Mouse (Mus musculus) lung, embryonic 16.5 days (tissue): Measurements from ENCODE around the gene Micall2. TPM values are rescaled to one million over a fixed set of nuclear protein-coding genes. Genes with fewer than 3 reads are reported as not detected.

ENCODE experiments used
- ATAC-seq: fragments of 200-750 bp; cut with Nextera tagmentation; 2 replicates; pipeline ENCODE4 v1.8.0; 2017; ENCODE audit warnings: low read depth, mild to moderate bottlenecking, moderate library complexity
- H3K27ac ChIP-seq: fragments of 300-500 bp; sonication (generic); 2 replicates; pipeline ENCODE4 v1.5.1; 2014; ENCODE audit warnings: mild to moderate bottlenecking, control low read depth, low read length
- H3K27me3 ChIP-seq: fragments of 300-500 bp; sonication (generic); 2 replicates; pipeline ENCODE4 v1.6.1; 2014; ENCODE audit warnings: low read depth, low read length, mixed read lengths; ENCODE audit not compliant: control insufficient read depth, insufficient read depth
- H3K36me3 ChIP-seq: fragments of 300-500 bp; sonication (generic); 2 replicates; pipeline ENCODE4 v1.6.1; 2014; ENCODE audit warnings: low read length; ENCODE audit not compliant: control insufficient read depth, insufficient read depth
- H3K4me1 ChIP-seq: fragments of 300-500 bp; sonication (generic); replicated peaks from 2 replicates; pipeline ENCODE4 v1.6.1; 2014; ENCODE audit warnings: low read length, mixed read lengths; ENCODE audit not compliant: control insufficient read depth, insufficient read depth
- H3K4me2 ChIP-seq: fragments of 300-500 bp; sonication (generic); 2 replicates; pipeline ENCODE4 v1.6.1; 2014; ENCODE audit warnings: low read depth, low read length, control low read depth
- H3K4me3 ChIP-seq: fragments of 300-500 bp; sonication (generic); 2 replicates; pipeline ENCODE4 v1.5.1; 2014; ENCODE audit warnings: mild to moderate bottlenecking, low read length, control low read depth
- H3K9ac ChIP-seq: fragments of 300-500 bp; sonication (generic); 2 replicates; pipeline ENCODE4 v1.6.1; 2014; ENCODE audit warnings: low read length, control low read depth
- H3K9me3 ChIP-seq: fragments of 300-500 bp; sonication (generic); 2 replicates; pipeline ENCODE4 v1.6.1; 2016; ENCODE audit warnings: low read length; ENCODE audit not compliant: control insufficient read depth
- WGBS: fragments of 180-500 bp; shearing (Covaris S2); extraction: QIAGEN DNeasy Blood & Tissue Kit; methylation state at CpG from one replicate; pipeline ENCODE4 v1.1.7; 2014; 5-methylcytosine and 5-hydroxymethylcytosine counted together
- polyA plus RNA-seq: library from polyadenylated mRNA; unstranded; fragments of >200 nt; fragmentation: Nextera tagmentation; extraction: Ambion mirVana; gene quantifications from 2 replicates; pipeline ENCODE4 v1.2.1, GENCODE M21; 2015

The Micall2 gene
- polyA plus RNA-seq, result 3.7 and 4.0 TPM in 2 replicates

DNA sequence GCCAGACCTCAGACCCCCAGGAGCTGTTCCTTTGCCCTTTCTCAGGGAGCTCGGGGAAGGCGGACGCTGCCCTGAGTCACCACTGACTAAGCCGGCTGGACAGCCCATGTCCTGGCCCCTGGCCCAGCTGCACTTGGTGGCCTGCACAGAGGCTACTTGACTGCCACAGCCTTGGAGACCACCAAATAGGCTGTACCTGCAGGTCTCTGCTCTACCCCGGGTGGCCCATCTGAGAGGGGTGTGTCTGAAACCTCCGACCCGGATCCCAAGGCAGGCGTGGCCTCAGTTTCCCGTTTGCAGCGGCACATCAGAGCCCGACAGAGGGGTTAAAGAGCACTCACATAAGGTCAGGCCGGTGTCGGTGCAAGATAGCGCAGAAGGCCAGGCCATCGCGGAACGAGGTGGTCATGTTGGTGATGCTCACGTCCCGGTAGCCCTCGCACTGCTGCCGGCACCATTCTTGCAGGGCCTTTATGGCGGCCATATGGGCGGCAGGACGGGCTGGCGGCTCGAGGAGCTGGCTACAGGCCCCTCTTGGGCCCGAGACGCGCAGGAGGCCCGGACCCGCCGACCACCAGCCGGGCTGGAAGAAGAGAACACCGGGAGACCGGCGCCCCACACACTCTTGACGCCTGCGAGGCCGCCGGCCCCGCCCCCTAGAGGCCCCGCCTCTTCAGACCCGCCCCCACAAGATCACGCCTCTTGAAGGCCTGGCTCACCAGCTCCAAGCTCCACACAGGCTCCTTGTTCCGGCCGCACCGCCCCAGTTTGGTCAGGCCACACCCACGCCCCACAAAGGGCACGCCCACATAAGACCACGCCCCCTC lies at the start of gene Micall2:
TSS of gene Micall2 (minus strand) at position 660 of the 827 bp plus-strand sequence.
- Histone ChIP-seq H3K27ac (peak within 1 kb of the TSS; percentile 69; the same call in 1 of the 2 replicates), H3K9ac (peak within 1 kb of the TSS; percentile 59), H3K9me3 (no peaks in the 10 kb centered on the region), H3K4me3 (peak within 1 kb of the TSS; percentile 56), H3K4me2 (peak within 1 kb of the TSS; percentile 95), H3K27me3 (no peaks in the 10 kb centered on the region), H3K4me1 (peaks cover 34% of the 10 kb centered on the region), H3K36me3 (no peaks in the 10 kb centered on the region)
- ATAC-seq, result peak; percentile 98
- 3% methylated on average over 49 of the region's 50 CpGs for WGBS

- no peak overlapping the region for H3K4me3 ChIP-seq
- H3K9me3 ChIP-seq, result no peaks in the 10 kb centered on the region
- no peaks in the 10 kb centered on the region for H3K27me3 ChIP-seq
- no peak overlapping the region for H3K27ac ChIP-seq
- 70% methylated on average over 8 of the region's 8 CpGs for WGBS
- no peaks in the 10 kb centered on the region for H3K4me1 ChIP-seq
- H3K4me2 ChIP-seq, result no peak overlapping the region
- no peak for ATAC-seq
- H3K9ac ChIP-seq, result no peak overlapping the region
- H3K36me3 ChIP-seq, result no peaks in the 10 kb centered on the region
Measured at GRCm38 (mm10) chr5:139781406-139781805, 45.3 kb upstream of the Micall2 start.

DNA sequence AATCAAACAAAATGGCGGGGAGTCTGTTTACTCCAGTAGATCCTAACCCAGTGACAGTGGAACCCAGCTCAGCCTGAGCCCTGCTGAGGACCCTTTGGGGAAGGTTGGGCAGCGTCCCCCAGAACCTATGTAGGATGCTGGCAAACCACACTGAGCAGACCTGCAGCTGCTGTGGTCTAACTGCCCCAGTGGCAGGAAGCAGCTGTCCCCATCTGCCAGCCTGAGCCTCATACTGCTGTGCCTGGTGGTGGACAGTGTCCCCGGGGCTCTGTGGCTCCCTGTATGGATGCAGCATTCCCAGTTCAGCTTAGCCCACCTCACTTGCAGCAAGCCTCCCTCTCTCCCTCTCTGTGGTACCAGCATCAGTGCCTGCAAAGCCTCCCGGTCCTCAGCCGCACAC lies 40.8 kb upstream of the Micall2 start:
- Histone ChIP-seq H3K4me1 (peaks cover 7% of the 10 kb centered on the region; the same call in 1 of the 2 replicates), H3K9me3 (no peaks in the 10 kb centered on the region), H3K4me3 (no peak overlapping the region), H3K9ac (no peak overlapping the region), H3K27ac (no peak overlapping the region), H3K36me3 (peaks cover 13% of the 10 kb centered on the region), H3K27me3 (no peaks in the 10 kb centered on the region), H3K4me2 (no peak overlapping the region)
- 82% methylated on average over 5 of the region's 5 CpGs for WGBS
- ATAC-seq, result no peak

DNA sequence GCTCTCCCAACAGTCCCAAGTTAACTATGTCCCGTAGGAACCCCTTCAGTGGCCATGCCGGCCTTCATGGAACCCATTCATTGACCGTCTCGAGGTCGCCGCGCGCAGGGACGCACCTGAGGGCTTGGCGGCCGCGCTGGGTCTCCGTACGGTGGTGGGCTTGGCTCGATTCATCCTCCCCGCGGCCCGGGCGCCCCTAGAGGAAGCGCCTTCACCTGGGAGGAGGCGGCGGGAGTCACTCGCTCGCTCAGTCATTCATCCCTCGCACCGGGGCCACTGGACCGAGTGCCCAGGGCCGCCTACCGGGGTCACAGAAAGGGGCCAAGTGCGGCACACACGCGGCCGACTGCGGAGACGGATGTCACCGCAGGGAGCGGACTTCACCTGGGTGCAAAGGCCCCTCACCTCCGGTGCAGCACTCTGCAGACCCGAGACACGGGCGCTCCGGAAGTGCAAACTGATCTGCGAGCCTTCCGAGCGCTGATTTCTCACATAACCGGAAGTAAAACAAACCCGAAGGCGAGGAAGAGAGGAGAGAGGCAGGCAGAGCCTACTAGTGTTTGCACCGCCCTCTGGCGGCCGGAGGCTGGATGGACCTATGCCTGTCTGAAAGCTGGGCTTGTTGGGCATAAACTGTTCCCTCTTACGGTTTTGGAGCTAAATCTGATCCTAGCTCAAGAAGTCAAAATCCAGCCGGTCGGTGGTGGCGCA lies 39.2 kb upstream of the Micall2 start, which contains the start of gene Ints1:
TSS of gene Ints1 (minus strand) at position 459 of the 711 bp plus-strand sequence.
- peak within 1 kb of the TSS; percentile 17; the same call in 1 of the 2 replicates for H3K27ac ChIP-seq
- peak; percentile 95 for ATAC-seq

DNA sequence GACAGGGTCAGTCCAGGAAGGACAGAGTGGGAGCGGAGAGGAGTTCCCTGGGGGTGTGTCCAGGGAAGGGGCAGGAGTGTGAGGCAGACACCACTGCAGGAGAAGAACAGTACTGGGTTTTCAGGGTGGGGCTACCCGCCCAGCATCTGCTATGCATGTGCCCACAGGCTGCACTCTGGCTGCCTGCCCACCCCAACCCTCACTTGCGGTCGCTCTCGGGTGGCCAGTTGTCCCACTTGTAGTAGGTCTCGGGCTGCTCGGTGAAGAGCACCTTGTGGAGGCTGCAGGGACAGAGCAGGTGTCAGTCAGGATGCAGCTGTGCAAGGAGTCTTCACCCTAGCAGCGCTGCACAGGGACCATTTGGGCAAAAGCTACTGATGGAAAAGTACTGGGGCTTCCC lies 32.1 kb upstream of the Micall2 start:
- no peak overlapping the region for H3K27ac ChIP-seq
- H3K9ac ChIP-seq, result no peak overlapping the region
- no peak overlapping the region for H3K4me2 ChIP-seq
- H3K27me3 ChIP-seq, result no peaks in the 10 kb centered on the region
- peaks cover 67% of the 10 kb centered on the region for H3K36me3 ChIP-seq
- no peaks in the 10 kb centered on the region for H3K4me1 ChIP-seq
- WGBS, result 89% methylated on average over 8 of the region's 8 CpGs
- H3K9me3 ChIP-seq, result no peaks in the 10 kb centered on the region
- H3K4me3 ChIP-seq, result no peak overlapping the region
- no peak for ATAC-seq

More for the DNA sequence above, 39.2 kb upstream of the Micall2 start, which contains the start of gene Ints1:
- Histone ChIP-seq H3K27me3 (no peaks in the 10 kb centered on the region), H3K4me3 (peak within 1 kb of the TSS; percentile 98), H3K9me3 (no peaks in the 10 kb centered on the region), H3K9ac (peak within 1 kb of the TSS; percentile 83), H3K4me2 (peak within 1 kb of the TSS; percentile 87), H3K4me1 (peaks cover 7% of the 10 kb centered on the region; the same call in 1 of the 2 replicates), H3K36me3 (peaks cover 28% of the 10 kb centered on the region)
- WGBS, result under 1% methylated on average over 55 of the region's 55 CpGs

GRCm38 (mm10) chr5:139764296-139764695 lies 28.2 kb upstream of the Micall2 start:
- no peak overlapping the region for H3K9ac ChIP-seq
- H3K27me3 ChIP-seq, result no peaks in the 10 kb centered on the region
- 0 out of 2 replicates have a peak, but pooled peaks have one; percentile 24 for ATAC-seq
- H3K4me3 ChIP-seq, result no peak overlapping the region
- no peak overlapping the region for H3K27ac ChIP-seq
- no peaks in the 10 kb centered on the region for H3K9me3 ChIP-seq
- H3K36me3 ChIP-seq, result peaks cover 63% of the 10 kb centered on the region
- 74% methylated on average over 11 of the region's 11 CpGs for WGBS
- no peak overlapping the region for H3K4me2 ChIP-seq
- no peaks in the 10 kb centered on the region for H3K4me1 ChIP-seq

- H3K9me3 ChIP-seq, result no peaks in the 10 kb centered on the region
- no peak for ATAC-seq
- no peak overlapping the region for H3K9ac ChIP-seq
- H3K4me2 ChIP-seq, result no peak overlapping the region
- H3K27ac ChIP-seq, result no peak overlapping the region
- H3K4me1 ChIP-seq, result no peaks in the 10 kb centered on the region
- 83% methylated on average over 16 of the region's 16 CpGs for WGBS
- no peak overlapping the region for H3K4me3 ChIP-seq
- peaks cover 56% of the 10 kb centered on the region for H3K36me3 ChIP-seq
- H3K27me3 ChIP-seq, result no peaks in the 10 kb centered on the region
Measured at GRCm38 (mm10) chr5:139758096-139758495, 22.0 kb upstream of the Micall2 start.

DNA sequence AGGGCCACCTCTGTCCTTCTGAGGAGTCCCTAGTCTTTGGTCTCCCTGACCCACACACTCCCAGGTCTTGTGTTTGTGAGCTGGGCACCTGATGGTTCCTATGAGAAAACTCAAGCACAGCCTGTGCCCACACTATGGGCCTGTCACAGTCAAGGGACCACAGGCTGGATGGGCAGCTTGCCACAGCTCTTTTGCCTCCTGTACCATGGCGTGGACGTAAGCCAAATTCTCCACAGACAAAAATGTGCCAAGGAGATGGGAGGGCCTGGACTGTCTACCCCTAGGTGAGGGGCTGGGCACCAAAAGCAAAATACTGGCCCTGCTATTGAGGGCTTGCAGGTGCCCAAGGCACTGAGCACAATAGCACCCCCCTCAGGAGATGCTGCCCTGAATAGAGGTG lies 20.4 kb upstream of the Micall2 start:
- Histone ChIP-seq H3K4me1 (no peaks in the 10 kb centered on the region), H3K36me3 (peaks cover 51% of the 10 kb centered on the region), H3K27ac (no peak overlapping the region), H3K9ac (no peak overlapping the region), H3K9me3 (no peaks in the 10 kb centered on the region), H3K4me2 (no peak overlapping the region), H3K27me3 (no peaks in the 10 kb centered on the region), H3K4me3 (no peak overlapping the region)
- 90% methylated on average over 2 of the region's 2 CpGs for WGBS
- ATAC-seq, result no peak

DNA sequence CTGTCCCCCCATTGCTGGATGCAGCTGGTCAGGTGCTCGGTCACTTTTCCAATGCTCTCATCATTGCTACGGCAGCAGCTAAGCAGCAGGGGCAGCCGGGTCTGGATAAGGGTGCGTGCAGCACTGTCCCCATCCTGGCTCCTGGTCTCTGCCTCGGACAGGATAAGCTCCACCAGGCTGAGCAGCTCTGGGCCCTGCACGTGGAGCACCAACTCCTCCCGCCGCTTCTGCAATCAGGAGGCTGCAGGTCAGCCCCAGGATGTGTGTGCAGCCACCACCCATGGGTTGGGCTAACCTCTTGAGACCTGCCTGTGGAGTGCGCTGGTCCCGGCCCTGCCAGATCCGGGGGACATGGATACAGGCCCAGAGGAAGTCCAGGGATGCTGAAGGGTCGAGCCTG lies 20.0 kb upstream of the Micall2 start:
- H3K27ac ChIP-seq, result no peak overlapping the region
- no peaks in the 10 kb centered on the region for H3K27me3 ChIP-seq
- H3K4me1 ChIP-seq, result no peaks in the 10 kb centered on the region
- 87% methylated on average over 12 of the region's 12 CpGs for WGBS
- no peak overlapping the region for H3K4me3 ChIP-seq
- H3K36me3 ChIP-seq, result peaks cover 51% of the 10 kb centered on the region
- no peak overlapping the region for H3K9ac ChIP-seq
- ATAC-seq, result no peak
- H3K9me3 ChIP-seq, result no peaks in the 10 kb centered on the region
- H3K4me2 ChIP-seq, result no peak overlapping the region
